ENCODE assay signal across 8 mouse cellular contexts in the genomic region with DNA sequence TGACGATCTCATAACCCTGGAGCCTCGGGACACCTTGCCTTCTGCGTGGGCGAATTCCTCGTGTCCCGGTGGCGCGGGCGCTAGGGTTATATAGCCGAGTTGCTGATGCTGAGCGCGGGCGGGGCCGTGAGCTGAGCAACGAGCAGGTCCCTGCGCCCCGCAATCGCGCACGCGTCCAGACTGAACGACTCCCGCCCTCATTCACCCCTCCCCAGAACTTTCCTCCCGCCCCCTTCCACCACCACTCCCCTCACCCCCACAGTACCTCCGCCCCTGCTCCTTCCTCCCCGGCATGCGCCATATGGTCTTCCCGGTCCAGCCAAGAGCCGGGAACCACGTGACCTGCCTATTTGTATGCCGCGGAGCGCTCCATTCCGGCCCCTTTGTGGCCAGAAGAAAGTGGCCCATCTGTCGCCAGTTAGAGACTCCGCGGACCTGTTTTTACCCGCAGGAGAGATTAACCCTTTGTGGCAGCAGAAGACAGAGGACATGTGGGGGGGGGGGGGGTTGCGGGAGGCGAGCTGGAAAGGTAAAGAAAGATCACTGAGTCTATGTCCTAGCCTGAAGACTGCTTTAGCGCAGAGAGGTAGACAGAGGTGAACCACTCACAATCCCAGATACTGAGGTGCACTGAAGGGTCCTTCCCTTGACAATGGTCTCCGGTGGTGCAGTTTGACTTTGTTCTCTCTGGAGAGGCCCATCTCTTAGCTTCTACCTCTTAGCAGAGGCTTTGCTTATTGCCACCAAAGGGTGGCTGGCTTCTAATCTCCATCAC. TPM values are rescaled to one million over a fixed set of nuclear protein-coding genes. Genes with fewer than 3 reads are reported as not detected.
DNase-seq lines count a peak whose midpoint lies in the region; ATAC-seq and TF ChIP-seq lines count a peak whose summit lies in the region.

A gene (minus strand): TSS at position 177 of the 775 bp plus-strand sequence.
A gene (minus strand): TSS at position 211 of the 775 bp plus-strand sequence.

- H3K27ac ChIP-seq in embryonic facial prominence, embryonic 10.5 days (replicated peaks), result no peak within 1 kb of the TSS; the same call in 1 of the 2 replicates
- no peak within 1 kb of the TSS for H3K27ac ChIP-seq in intestine, embryonic 16.5 days (ENCODE audit: low read length)
- H3K27ac ChIP-seq in liver, postnatal 0 days (ENCODE audit: low read depth), result no peak within 1 kb of the TSS
- H3K27ac ChIP-seq in stomach, embryonic 15.5 days, result no peak within 1 kb of the TSS

- H3K27me3 ChIP-seq in embryonic facial prominence, embryonic 10.5 days (replicated peaks; ENCODE audit: low read depth, poor library complexity, severe bottlenecking), result peaks cover 98% of the 10 kb centered on the region
- peaks cover 69% of the 10 kb centered on the region for H3K27me3 ChIP-seq in intestine, embryonic 16.5 days (replicated peaks; ENCODE audit: control insufficient read depth, insufficient read depth, low read length)
- peaks cover 70% of the 10 kb centered on the region for H3K27me3 ChIP-seq in liver, postnatal 0 days (ENCODE audit: insufficient read depth, low read length)
- H3K27me3 ChIP-seq in stomach, embryonic 15.5 days (replicated peaks), result peaks cover 67% of the 10 kb centered on the region

- no peak for TF ChIP-seq EP300 in liver, postnatal 0 days (IDR thresholded peaks at IDR 0.05; ENCODE audit: low read depth)

- no peaks in the 10 kb centered on the region for H3K36me3 ChIP-seq in embryonic facial prominence, embryonic 10.5 days (replicated peaks)
- H3K36me3 ChIP-seq in intestine, embryonic 16.5 days (ENCODE audit: control insufficient read depth, insufficient read depth, low read length), result no peaks in the 10 kb centered on the region
- no peaks in the 10 kb centered on the region for H3K36me3 ChIP-seq in liver, postnatal 0 days (replicated peaks; ENCODE audit: insufficient read depth, low read length)
- no peaks in the 10 kb centered on the region for H3K36me3 ChIP-seq in stomach, embryonic 15.5 days

- no peak for TF ChIP-seq CTCF in liver, postnatal 0 days (IDR thresholded peaks at IDR 0.05; ENCODE audit: low read depth)

- under 1% methylated on average over 42 of the region's 42 CpGs for WGBS in embryonic facial prominence, embryonic 10.5 days
- under 1% methylated on average over 41 of the region's 42 CpGs for WGBS in intestine, embryonic 16.5 days
- 1% methylated on average over 41 of the region's 42 CpGs for WGBS in liver, postnatal 0 days (ENCODE audit: insufficient replicate concordance)
- WGBS in stomach, embryonic 15.5 days, result under 1% methylated on average over 40 of the region's 42 CpGs

- H3K4me1 ChIP-seq in embryonic facial prominence, embryonic 10.5 days, result peaks cover 39% of the 10 kb centered on the region
- peaks cover 6% of the 10 kb centered on the region; the same call in 1 of the 2 replicates for H3K4me1 ChIP-seq in intestine, embryonic 16.5 days (ENCODE audit: control insufficient read depth, insufficient read depth, low read length)
- peaks cover 5% of the 10 kb centered on the region; the same call in 1 of the 2 replicates for H3K4me1 ChIP-seq in liver, postnatal 0 days (ENCODE audit: insufficient read depth)
- H3K4me1 ChIP-seq in stomach, embryonic 15.5 days, result 0 out of 2 replicates have a peak, but pooled peaks cover 4% of the 10 kb centered on the region

- peak; percentile 66 for ATAC-seq in intestine, embryonic 16.5 days
- no peak for ATAC-seq in liver, postnatal 0 days
- ATAC-seq in stomach, embryonic 15.5 days (ENCODE audit: insufficient read depth, low FRiP score, low read depth), result peak; percentile 58; the same call in 1 of the 2 replicates

- H3K9me3 ChIP-seq in embryonic facial prominence, embryonic 10.5 days, result no peaks in the 10 kb centered on the region
- H3K9me3 ChIP-seq in intestine, embryonic 16.5 days (ENCODE audit: control insufficient read depth, low read length), result no peaks in the 10 kb centered on the region
- H3K9me3 ChIP-seq in liver, postnatal 0 days (ENCODE audit: low read length), result no peaks in the 10 kb centered on the region
- no peaks in the 10 kb centered on the region for H3K9me3 ChIP-seq in stomach, embryonic 15.5 days

- H3K4me3 ChIP-seq in embryonic facial prominence, embryonic 10.5 days, result peak within 1 kb of the TSS; percentile 57
- peak within 1 kb of the TSS; percentile 39 for H3K4me3 ChIP-seq in intestine, embryonic 16.5 days (ENCODE audit: low read length)
- no peak within 1 kb of the TSS for H3K4me3 ChIP-seq in liver, postnatal 0 days (ENCODE audit: low read depth, low read length)
- peak within 1 kb of the TSS; percentile 31 for H3K4me3 ChIP-seq in stomach, embryonic 15.5 days (replicated peaks)

- peak within 1 kb of the TSS; percentile 58 for H3K4me2 ChIP-seq in intestine, embryonic 16.5 days (ENCODE audit: low read depth, low read length)
- 0 out of 2 replicates have a peak within 1 kb of the TSS, but pooled peaks have one; percentile 22 for H3K4me2 ChIP-seq in liver, postnatal 0 days (ENCODE audit: low read depth, low read length)
- H3K4me2 ChIP-seq in stomach, embryonic 15.5 days, result peak within 1 kb of the TSS; percentile 58

- DNase-seq in left cerebral cortex, adult 18-20 months (ENCODE audit: low spot score in 2 of 2), result peak; percentile 68 to 72
- DNase-seq in left cerebral cortex, adult 11 months (ENCODE audit: low spot score), result no peak
- DNase-seq in embryonic facial prominence, embryonic 10.5 days (ENCODE audit: low spot score), result peak; percentile 85
- DNase-seq in liver, postnatal 0 days, result no peak
- no peak for DNase-seq in adrenal gland, adult 18-20 months (ENCODE audit: low spot score in 2 of 2)
- no peak for DNase-seq in kidney, postnatal 14 days

- H3K9ac ChIP-seq in intestine, embryonic 16.5 days (ENCODE audit: low read depth, low read length), result no peak within 1 kb of the TSS
- H3K9ac ChIP-seq in liver, postnatal 0 days (replicated peaks), result no peak within 1 kb of the TSS
- H3K9ac ChIP-seq in stomach, embryonic 15.5 days, result no peak within 1 kb of the TSS

RNA-seq across cellular contexts. Expression of the first gene that starts in this region (rescaled TPM):
- total RNA-seq in left cerebral cortex, adult 18-20 months (2021), result 10 to 100 TPM; 16.1 to 19.4 TPM
- polyA plus RNA-seq in embryonic facial prominence, embryonic 10.5 days (2016; fragmentation: Nextera tagmentation; extraction: Ambion mirVana), result 25.1 and 28.7 TPM in 2 replicates
- 2.9 and 3.2 TPM in 2 replicates for polyA plus RNA-seq in intestine, embryonic 16.5 days (2015; fragmentation: Nextera tagmentation; extraction: Ambion mirVana)
- polyA plus RNA-seq in liver, postnatal 0 days (2015; fragmentation: Nextera tagmentation; extraction: Ambion mirVana), result not detected in 2 replicates
- 2.2 and 3.3 TPM in 2 replicates for polyA plus RNA-seq in stomach, embryonic 15.5 days (2015; fragmentation: Nextera tagmentation; extraction: Ambion mirVana)
- not detected for total RNA-seq in adrenal gland, adult 18-20 months (2021)

RNA-seq across cellular contexts. Expression of the second gene that starts in this region (rescaled TPM):
- 1 to 10 TPM; 3.6 to 3.8 TPM for total RNA-seq in left cerebral cortex, adult 18-20 months (2021)
- polyA plus RNA-seq in embryonic facial prominence, embryonic 10.5 days (2016; fragmentation: Nextera tagmentation; extraction: Ambion mirVana), result 4.5 and 5.2 TPM in 2 replicates
- 0.94 and 1.1 TPM in 2 replicates for polyA plus RNA-seq in intestine, embryonic 16.5 days (2015; fragmentation: Nextera tagmentation; extraction: Ambion mirVana)
- polyA plus RNA-seq in liver, postnatal 0 days (2015; fragmentation: Nextera tagmentation; extraction: Ambion mirVana), result 5.9 and 6.6 TPM in 2 replicates
- polyA plus RNA-seq in stomach, embryonic 15.5 days (2015; fragmentation: Nextera tagmentation; extraction: Ambion mirVana), result 0.53 and 1.3 TPM in 2 replicates
- total RNA-seq in adrenal gland, adult 18-20 months (2021), result 1 to 10 TPM; 2.5 to 4.2 TPM

Comparison
In these comparisons a context has a peak if more than half of its experiments do, and no peak if none do; other contexts are left out.
1. RNA of the first gene that starts in this region (total RNA-seq): 16.1 to 19.4 TPM in left cerebral cortex, adult 18-20 months; not detected in adrenal gland, adult 18-20 months; every median in the first group is over 10 times any median in the second.
2. DNase-seq: peak in left cerebral cortex, adult 18-20 months (2 of 2) and embryonic facial prominence, embryonic 10.5 days (single experiment); none in left cerebral cortex, adult 11 months (single experiment), liver, postnatal 0 days (single experiment), adrenal gland, adult 18-20 months (0 of 2) and kidney, postnatal 14 days (single experiment).
3. Peak in every context shown above with its lines, with median percentiles within 50 percentile points of each other: H3K4me2 ChIP-seq.